Mouse (Mus musculus): ENCODE results near the gene Plp2. TPM values are rescaled to one million over a fixed set of nuclear protein-coding genes. Genes with fewer than 3 reads are reported as not detected.
"Not testable (repeated sequence)": the region's sequence is repeated elsewhere in the genome, so short reads cannot be mapped to it uniquely, and the experiment has no call there.

The Plp2 gene
- 10 to 100 TPM; 73.8 to 80.2 TPM for total RNA-seq (2021)
- long read RNA-seq, experiment 1, transcript Plp2-201 (5 exons, 1,157 nt): major isoform, 39 of 41 reads
- long read RNA-seq, experiment 1, partial matches to known transcripts: 2 of 41 reads
- long read RNA-seq, experiment 1, other reads (novel, unspliced or antisense): 0 of 41 reads
- long read RNA-seq, experiment 2, transcript Plp2-201 (5 exons, 1,157 nt): major isoform, 25 of 26 reads
- long read RNA-seq, experiment 2, partial matches to known transcripts: 0 of 26 reads
- long read RNA-seq, experiment 2, other reads (novel, unspliced or antisense): 1 of 26 reads

GRCm38 (mm10) chrX:7670921-7671623, at the start of gene Plp2:
Gene Plp2, minus strand, starts transcription at chrX:7671390.
- peak; percentile 74 to 83 for DNase-seq

GRCm38 (mm10) chrX:7716058-7716457, 44.9 kb upstream of the Plp2 start:
- DNase-seq: not testable (repeated sequence)

- peak; percentile 90 to 91 for DNase-seq
Observed at GRCm38 (mm10) chrX:7714135-7714899, 43.1 kb upstream of the Plp2 start, which contains the start of gene Wdr45. Gene Wdr45, plus strand, starts transcription at chrX:7714333.

- not testable (repeated sequence) for DNase-seq
Observed at GRCm38 (mm10) chrX:7713764-7714134, 42.6 kb upstream of the Plp2 start.

GRCm38 (mm10) chrX:7696954-7697381, 25.8 kb upstream of the Plp2 start, which contains the start of gene Gpkow:
Gene Gpkow, plus strand, starts transcription at chrX:7697131.
- peak; percentile 82 to 85 for DNase-seq

- no peak for DNase-seq
Observed at GRCm38 (mm10) chrX:7696520-7696919, 25.3 kb upstream of the Plp2 start.

GRCm38 (mm10) chrX:7692862-7693261, 21.7 kb upstream of the Plp2 start:
- no peak for DNase-seq

- DNase-seq: no peak
Observed at GRCm38 (mm10) chrX:7690486-7690885, 19.3 kb upstream of the Plp2 start.

- no peak for DNase-seq
Observed at GRCm38 (mm10) chrX:7688321-7688720, 17.1 kb upstream of the Plp2 start.

GRCm38 (mm10) chrX:7680864-7681263, 9.7 kb upstream of the Plp2 start, which contains the start of gene Magix:
Gene Magix, minus strand, starts transcription at chrX:7681251.
- no peak for DNase-seq

- DNase-seq: no peak
Observed at GRCm38 (mm10) chrX:7680057-7680412, 8.8 kb upstream of the Plp2 start.

- DNase-seq: peak; percentile 91 to 94
Observed at GRCm38 (mm10) chrX:7679405-7680056, 8.3 kb upstream of the Plp2 start.

GRCm38 (mm10) chrX:7678986-7679385, 7.8 kb upstream of the Plp2 start:
- no peak for DNase-seq

GRCm38 (mm10) chrX:7675001-7675380, 3.8 kb upstream of the Plp2 start:
- DNase-seq: no peak

- no peak for DNase-seq
Observed at GRCm38 (mm10) chrX:7674284-7675000, 3.3 kb upstream of the Plp2 start.

- peak; percentile 45 to 49 for DNase-seq
Observed at GRCm38 (mm10) chrX:7673578-7674281, 2.5 kb upstream of the Plp2 start.

GRCm38 (mm10) chrX:7672739-7673138, 1.5 kb upstream of the Plp2 start:
- no peak for DNase-seq

GRCm38 (mm10) chrX:7670390-7670881, 754 bp downstream of the Plp2 start:
- peak; percentile 78 to 86 for DNase-seq

- DNase-seq: no peak
Observed at GRCm38 (mm10) chrX:7665739-7666502, 5.3 kb downstream of the Plp2 start.

- DNase-seq: peak; percentile 21 to 51
Observed at GRCm38 (mm10) chrX:7664791-7665190, 6.4 kb downstream of the Plp2 start.

Data from adrenal gland, postnatal 36 days (tissue).